In the genomic region with DNA sequence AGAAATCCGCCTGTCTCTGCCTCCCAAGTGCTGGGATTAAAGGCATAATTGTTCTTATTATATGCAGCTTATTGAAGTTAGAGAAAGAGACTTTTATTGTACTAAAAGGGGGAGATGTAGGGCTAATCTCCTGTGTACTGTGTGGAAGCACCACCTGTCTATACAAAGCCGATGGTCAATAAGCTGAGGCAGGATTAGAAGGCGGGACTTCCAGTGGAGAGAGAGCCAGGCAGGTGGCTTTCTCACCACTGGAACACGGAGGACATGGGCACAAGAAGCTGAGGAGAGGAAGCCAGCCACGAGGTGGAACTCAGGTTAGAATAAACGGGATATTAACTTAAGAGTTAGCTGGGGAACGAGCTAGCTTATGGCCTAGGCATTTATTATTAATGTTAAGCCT, we compare ENCODE assay signal across 8 mouse cellular contexts. TPM values are rescaled to one million over a fixed set of nuclear protein-coding genes. Genes with fewer than 3 reads are reported as not detected.
DNase-seq lines count a peak whose midpoint lies in the region; ATAC-seq and TF ChIP-seq lines count a peak whose summit lies in the region.

A gene (plus strand): TSS at position 222 of the 400 bp plus-strand sequence.

- H3K36me3 ChIP-seq in forebrain, postnatal 0 days (ENCODE audit: insufficient read depth): no peaks in the 10 kb centered on the region
- H3K36me3 ChIP-seq in hindbrain, embryonic 15.5 days: no peaks in the 10 kb centered on the region
- H3K36me3 ChIP-seq in liver, postnatal 0 days (replicated peaks; ENCODE audit: insufficient read depth, low read length): no peaks in the 10 kb centered on the region

- POLR2A ChIA-PET in Patski (lab: Charles Lee): no interaction called here

- DNase-seq in cerebellum, adult 2 months: no peak
- no peak for DNase-seq in cerebellum, postnatal 36 days
- no peak for DNase-seq in Patski (ENCODE audit: low read depth, low spot score)
- no peak for DNase-seq in forebrain, postnatal 0 days
- no peak for DNase-seq in liver, postnatal 0 days
- no peak for DNase-seq in embryo, embryonic 10.5 days (ENCODE audit: low spot score)

- peaks cover 9% of the 10 kb centered on the region for H3K4me1 ChIP-seq in cerebellum, adult 2 months (ENCODE audit: control insufficient read depth, insufficient read depth, low read length)
- H3K4me1 ChIP-seq in forebrain, postnatal 0 days (ENCODE audit: insufficient read depth): peaks cover 15% of the 10 kb centered on the region
- H3K4me1 ChIP-seq in hindbrain, embryonic 15.5 days (replicated peaks): peaks cover 29% of the 10 kb centered on the region
- H3K4me1 ChIP-seq in liver, postnatal 0 days (ENCODE audit: insufficient read depth): peaks cover 20% of the 10 kb centered on the region

- ATAC-seq in Patski: no peak
- no peak for ATAC-seq in forebrain, postnatal 0 days
- ATAC-seq in hindbrain, embryonic 15.5 days (ENCODE audit: low FRiP score, low read depth): no peak
- ATAC-seq in liver, postnatal 0 days: no peak
- ATAC-seq in frontal cortex, adult (ENCODE audit: low TSS enrichment): no peak

- WGBS in cerebellum, adult 2 months: 79% methylated on average over 7 of the region's 7 CpGs
- 77% methylated on average over 7 of the region's 7 CpGs for WGBS in forebrain, postnatal 0 days
- 77% methylated on average over 7 of the region's 7 CpGs for WGBS in hindbrain, embryonic 15.5 days
- 77% methylated on average over 7 of the region's 7 CpGs for whole genome bisulfite sequencing in liver, postnatal 0 days (ENCODE audit: insufficient replicate concordance)

- H3K4me3 ChIP-seq in cerebellum, adult 2 months (replicated peaks; ENCODE audit: insufficient read depth, low read depth, low read length): no peak within 1 kb of the TSS
- no peak within 1 kb of the TSS for H3K4me3 ChIP-seq in forebrain, postnatal 0 days (ENCODE audit: low read depth, low read length)
- H3K4me3 ChIP-seq in hindbrain, embryonic 15.5 days: no peak within 1 kb of the TSS
- H3K4me3 ChIP-seq in liver, postnatal 0 days (ENCODE audit: low read depth, low read length): no peak within 1 kb of the TSS

- H3K9ac ChIP-seq in forebrain, postnatal 0 days: no peak within 1 kb of the TSS
- H3K9ac ChIP-seq in hindbrain, embryonic 15.5 days: no peak within 1 kb of the TSS
- H3K9ac ChIP-seq in liver, postnatal 0 days (replicated peaks): no peak within 1 kb of the TSS

- in situ Hi-C loops in Patski (cut with MboI; ENCODE audit: low pct_unique_long_range_greater_than_20kb): loop anchor here (10.0 kb wide), 1 partner anchor 228 kb away; no protein-coding TSS in a partner anchor

- no peak within 1 kb of the TSS for H3K27ac ChIP-seq in cerebellum, adult 2 months (ENCODE audit: insufficient read depth, low read length)
- no peak within 1 kb of the TSS for H3K27ac ChIP-seq in forebrain, postnatal 0 days (ENCODE audit: low read depth, low read length)
- no peak within 1 kb of the TSS for H3K27ac ChIP-seq in hindbrain, embryonic 15.5 days (replicated peaks)
- no peak within 1 kb of the TSS for H3K27ac ChIP-seq in liver, postnatal 0 days (ENCODE audit: low read depth)

- CTCF ChIA-PET in Patski (lab: Charles Lee): interaction anchor here (0.6 to 1.0 kb wide), 2 partner anchors 20 to 156 kb away, joined by 3 to 4 read pairs; a partner anchor contains a TSS

- no peaks in the 10 kb centered on the region for H3K9me3 ChIP-seq in forebrain, postnatal 0 days (ENCODE audit: low read length)
- no peaks in the 10 kb centered on the region for H3K9me3 ChIP-seq in hindbrain, embryonic 15.5 days
- no peaks in the 10 kb centered on the region for H3K9me3 ChIP-seq in liver, postnatal 0 days (ENCODE audit: low read length)

- TF ChIP-seq POLR2A in cerebellum, adult 2 months (IDR thresholded peaks at IDR 0.05; ENCODE audit: borderline replicate concordance, insufficient read depth, low read length): no peak

- H3K27me3 ChIP-seq in cerebellum, adult 2 months (ENCODE audit: control insufficient read depth, insufficient read depth, low read length): no peaks in the 10 kb centered on the region
- H3K27me3 ChIP-seq in Patski: no peaks in the 10 kb centered on the region
- no peaks in the 10 kb centered on the region for H3K27me3 ChIP-seq in forebrain, postnatal 0 days (ENCODE audit: insufficient read depth, low read length)
- H3K27me3 ChIP-seq in hindbrain, embryonic 15.5 days: no peaks in the 10 kb centered on the region
- no peaks in the 10 kb centered on the region for H3K27me3 ChIP-seq in liver, postnatal 0 days (ENCODE audit: insufficient read depth, low read length)

- no peak for TF ChIP-seq EP300 in liver, postnatal 0 days (IDR thresholded peaks at IDR 0.05; ENCODE audit: low read depth)

- no peak within 1 kb of the TSS for H3K4me2 ChIP-seq in forebrain, postnatal 0 days (ENCODE audit: low read depth)
- H3K4me2 ChIP-seq in hindbrain, embryonic 15.5 days: no peak within 1 kb of the TSS
- no peak within 1 kb of the TSS for H3K4me2 ChIP-seq in liver, postnatal 0 days (ENCODE audit: low read depth, low read length)

- no peak for TF ChIP-seq CTCF in cerebellum, adult 2 months (IDR thresholded peaks at IDR 0.05; ENCODE audit: borderline replicate concordance, insufficient read depth, low read depth, low read length)
- TF ChIP-seq CTCF in Patski (IDR thresholded peaks at IDR 0.05): no peak
- no peak for TF ChIP-seq CTCF in forebrain, postnatal 0 days (IDR thresholded peaks at IDR 0.05; ENCODE audit: low read depth)
- TF ChIP-seq CTCF in liver, postnatal 0 days (IDR thresholded peaks at IDR 0.05; ENCODE audit: low read depth): no peak

RNA-seq across cellular contexts. Expression of the gene that starts here (rescaled TPM):
- polyA plus RNA-seq in cerebellum, adult 2 months (2012; rRNA removed): 103 and 104 TPM in 2 replicates
- 143 TPM for polyA plus RNA-seq in Patski (2021)
- total RNA-seq in forebrain, postnatal 0 days (2014; rRNA removed): 56.2 and 62.8 TPM in 2 replicates
- polyA plus RNA-seq in forebrain, postnatal 0 days (2015; fragmentation: Nextera tagmentation; extraction: Ambion mirVana): 39.8 and 52.9 TPM in 2 replicates
- polyA plus RNA-seq in hindbrain, embryonic 15.5 days (2015; fragmentation: Nextera tagmentation; extraction: Ambion mirVana): 43.3 and 49.1 TPM in 2 replicates
- 16.9 and 18.3 TPM in 2 replicates for polyA plus RNA-seq in liver, postnatal 0 days (2015; fragmentation: Nextera tagmentation; extraction: Ambion mirVana)
